Mouse (Mus musculus): ENCODE measurements around the gene Iqca. TPM values are rescaled to one million over a fixed set of nuclear protein-coding genes. Genes with fewer than 3 reads are reported as not detected.

Iqca gene
- polyA plus RNA-seq, 1 experiment: 0.02 TPM

- H3K79me2 ChIP-seq (ENCODE audit: control insufficient read depth, insufficient read depth): no peaks in the 10 kb centered on the region
- peaks cover 34% of the 10 kb centered on the region for H3K27me3 ChIP-seq (ENCODE audit: control insufficient read depth, insufficient read depth, insufficient read length)
- H3K4me3 ChIP-seq: no peak overlapping the region
- H3ac ChIP-seq (ENCODE audit: control insufficient read depth, insufficient read length): no peak overlapping the region
- H3K36me3 ChIP-seq (ENCODE audit: control insufficient read depth, insufficient read depth): no peaks in the 10 kb centered on the region
- no peak overlapping the region for H3K4me2 ChIP-seq (ENCODE audit: low read depth)
- TF ChIP-seq MYOG (IDR thresholded peaks at IDR 0.05; ENCODE audit: control insufficient read depth in 1 of 3, insufficient read depth in 1 of 3, insufficient read length in 2 of 3, low read depth in 2 of 3) (peak in 2 of 3 experiments; percentile 73 to 84), MAX (IDR thresholded peaks at IDR 0.05; ENCODE audit: low read depth) (no peak), MYOD1 (IDR thresholded peaks at IDR 0.05; ENCODE audit: control insufficient read depth in 1 of 3, insufficient read length in 2 of 3, low read depth in 2 of 3) (peak in 2 of 3 experiments; percentile 54 to 77), TCF3 (IDR thresholded peaks at IDR 0.05; ENCODE audit: insufficient read length, low read depth) (peak; percentile 54), E2F4 (IDR thresholded peaks at IDR 0.05; ENCODE audit: insufficient read depth) (no peak), USF1 (IDR thresholded peaks at IDR 0.05; ENCODE audit: low read depth) (no peak)
These were observed 154.5 kb downstream of the Iqca start for GRCm38 (mm10) chr1:89998696-89999095.

GRCm38 (mm10) chr1:89998076-89998475 is 155.1 kb downstream of the Iqca start:
- Histone ChIP-seq H3K4me2 (ENCODE audit: low read depth) (no peak overlapping the region), H3K79me2 (ENCODE audit: control insufficient read depth, insufficient read depth) (no peaks in the 10 kb centered on the region), H3K36me3 (ENCODE audit: control insufficient read depth, insufficient read depth) (no peaks in the 10 kb centered on the region), H3K4me3 (no peak overlapping the region), H3ac (ENCODE audit: control insufficient read depth, insufficient read length) (no peak overlapping the region), H3K27me3 (ENCODE audit: control insufficient read depth, insufficient read depth, insufficient read length) (peaks cover 34% of the 10 kb centered on the region)
- no peak for TF ChIP-seq MAX (IDR thresholded peaks at IDR 0.05; ENCODE audit: low read depth)
- no peak for TF ChIP-seq POLR2AphosphoS2 (IDR thresholded peaks at IDR 0.05; ENCODE audit: insufficient read length, low read depth)
- no peak for TF ChIP-seq REST (IDR thresholded peaks at IDR 0.05; ENCODE audit: insufficient read depth, insufficient read length)

GRCm38 (mm10) chr1:89992256-89992655 is 160.9 kb downstream of the Iqca start:
- H3K27me3 ChIP-seq (ENCODE audit: control insufficient read depth, insufficient read depth, insufficient read length): peaks cover 43% of the 10 kb centered on the region
- no peak for TF ChIP-seq REST (IDR thresholded peaks at IDR 0.05; ENCODE audit: insufficient read depth, insufficient read length)
- no peak for TF ChIP-seq POLR2AphosphoS2 (IDR thresholded peaks at IDR 0.05; ENCODE audit: insufficient read length, low read depth)
- TF ChIP-seq CEBPB (IDR thresholded peaks at IDR 0.05; ENCODE audit: insufficient read depth, poor library complexity, severe bottlenecking): no peak
- H3K36me3 ChIP-seq (ENCODE audit: control insufficient read depth, insufficient read depth): no peaks in the 10 kb centered on the region
- no peaks in the 10 kb centered on the region for H3K79me2 ChIP-seq (ENCODE audit: control insufficient read depth, insufficient read depth)
- H3K4me3 ChIP-seq: no peak overlapping the region
- no peak overlapping the region for H3K4me2 ChIP-seq (ENCODE audit: low read depth)
- no peak overlapping the region for H3ac ChIP-seq (ENCODE audit: control insufficient read depth, insufficient read length)

Other genes with a start within 250 kb of the Iqca start
- gene Gbx2, start 222.2 kb downstream of the Iqca start, polyA plus RNA-seq (2012; fragmentation: generic; extraction: Trizol): not detected
- gene Asb18, start 138.7 kb downstream of the Iqca start, polyA plus RNA-seq (2012; fragmentation: generic; extraction: Trizol): 0.01 TPM
- 10.8 TPM for gene Ackr3, start 50.6 kb upstream of the Iqca start, polyA plus RNA-seq (2012; fragmentation: generic; extraction: Trizol)

All from myocyte (in vitro differentiated cells).